Mouse (Mus musculus) macrophage (primary cell): ENCODE results near the gene Tigd2. TPM values are rescaled to one million over a fixed set of nuclear protein-coding genes. Genes with fewer than 3 reads are reported as not detected.
A peak's percentile ranks its signal among the peaks of the same experiment; 100 is the strongest.

Source experiments
- H3K27ac ChIP-seq: fragments of 350-480 bp; formaldehyde crosslinking; 2 replicates; pipeline ENCODE4 v1.9.0; 2021
- H3K36me3 ChIP-seq: fragments of 350-480 bp; formaldehyde crosslinking; 2 replicates; pipeline ENCODE4 v1.9.0; 2021; ENCODE audit errors: inconsistent target
- H3K4me3 ChIP-seq: fragments of 350-480 bp; formaldehyde crosslinking; 2 replicates; pipeline ENCODE4 v1.9.0; 2021; ENCODE audit errors: inconsistent target
- H3K79me2 ChIP-seq: fragments of 350-480 bp; formaldehyde crosslinking; 2 replicates; pipeline ENCODE4 v1.9.0; 2021; ENCODE audit errors: inconsistent target
- WGBS: methylation state at CpG from one replicate; pipeline ENCODE4 v1.1.7; 2026; ENCODE audit warnings: inconsistent platforms; ENCODE audit not compliant: missing documents; 5-methylcytosine and 5-hydroxymethylcytosine counted together
- polyA plus RNA-seq: library from polyadenylated mRNA; stranded (reverse); fragments of 250-400 nt; gene quantifications from 3 replicates; pipeline ENCODE4 v1.2.4, GENCODE M21; 2018; ENCODE audit warnings: inconsistent platforms

Gene Tigd2
- polyA plus RNA-seq, 1 experiment from 2014 or later, result 24.2 TPM

- no peak overlapping the region for H3K27ac ChIP-seq
- no peaks in the 10 kb centered on the region for H3K36me3 ChIP-seq
- no peaks in the 10 kb centered on the region for H3K79me2 ChIP-seq
- WGBS, result 93% methylated on average over 3 of the region's 3 CpGs
- H3K4me3 ChIP-seq, result no peak overlapping the region
Observed at GRCm38 (mm10) chr6:59198356-59198755, 10.3 kb upstream of the Tigd2 start.

- Histone ChIP-seq H3K27ac (no peak overlapping the region), H3K79me2 (no peaks in the 10 kb centered on the region), H3K36me3 (no peaks in the 10 kb centered on the region), H3K4me3 (no peak overlapping the region)
- 85% methylated on average over 2 of the region's 2 CpGs for WGBS
Observed at GRCm38 (mm10) chr6:59199021-59199420, 9.6 kb upstream of the Tigd2 start.

- 89% methylated on average over 1 of the region's 1 CpGs for WGBS
- no peak overlapping the region for H3K4me3 ChIP-seq
- peaks cover 22% of the 10 kb centered on the region; the same call in 1 of the 2 replicates for H3K79me2 ChIP-seq
- H3K36me3 ChIP-seq, result no peaks in the 10 kb centered on the region
- H3K27ac ChIP-seq, result no peak overlapping the region
Observed at GRCm38 (mm10) chr6:59207561-59207960, 1.1 kb upstream of the Tigd2 start.

- WGBS, result 3% methylated on average over 5 of the region's 5 CpGs
- peak overlapping the region; percentile 82 for H3K4me3 ChIP-seq
- H3K79me2 ChIP-seq, result peaks cover 22% of the 10 kb centered on the region; the same call in 1 of the 2 replicates
- H3K36me3 ChIP-seq, result no peaks in the 10 kb centered on the region
- H3K27ac ChIP-seq, result peak overlapping the region; percentile 73
Observed at GRCm38 (mm10) chr6:59209299-59209707, 633 bp downstream of the Tigd2 start.

GRCm38 (mm10) chr6:59233191-59233590 lies 24.5 kb downstream of the Tigd2 start:
- H3K27ac ChIP-seq, result no peak overlapping the region
- H3K4me3 ChIP-seq, result no peak overlapping the region
- H3K36me3 ChIP-seq, result no peaks in the 10 kb centered on the region
- no peaks in the 10 kb centered on the region for H3K79me2 ChIP-seq

GRCm38 (mm10) chr6:59233651-59234050 lies 25.0 kb downstream of the Tigd2 start:
- no peak overlapping the region for H3K27ac ChIP-seq
- H3K36me3 ChIP-seq, result no peaks in the 10 kb centered on the region
- no peaks in the 10 kb centered on the region for H3K79me2 ChIP-seq
- no peak overlapping the region for H3K4me3 ChIP-seq

GRCm38 (mm10) chr6:59249675-59250074 lies 41.0 kb downstream of the Tigd2 start:
- no peak overlapping the region for H3K27ac ChIP-seq
- no peaks in the 10 kb centered on the region for H3K79me2 ChIP-seq
- 37% methylated on average over 2 of the region's 2 CpGs for whole genome bisulfite sequencing
- no peak overlapping the region for H3K4me3 ChIP-seq
- no peaks in the 10 kb centered on the region for H3K36me3 ChIP-seq

- Histone ChIP-seq H3K79me2 (no peaks in the 10 kb centered on the region), H3K36me3 (no peaks in the 10 kb centered on the region), H3K27ac (no peak overlapping the region), H3K4me3 (no peak overlapping the region)
Observed at GRCm38 (mm10) chr6:59250536-59250935, 41.9 kb downstream of the Tigd2 start.

- Histone ChIP-seq H3K27ac (no peak overlapping the region), H3K4me3 (no peak overlapping the region)
- WGBS, result 100% methylated on average over 1 of the region's 1 CpGs
Observed at GRCm38 (mm10) chr6:59255909-59256308, 47.2 kb downstream of the Tigd2 start.

More at GRCm38 (mm10) chr6:59255909-59256308, 47.2 kb downstream of the Tigd2 start:
- H3K36me3 ChIP-seq, result no peaks in the 10 kb centered on the region
- no peaks in the 10 kb centered on the region for H3K79me2 ChIP-seq

Other genes starting within 250 kb of the Tigd2 start
- gene Fam13a, start 184.3 kb upstream of the Tigd2 start, polyA plus RNA-seq, result 0.44 to 0.75 TPM (median 0.71 TPM) in 3 replicates
- not detected in 3 replicates for gene Gprin3, start 217.4 kb downstream of the Tigd2 start, polyA plus RNA-seq